In genomic region chr11:52168461-52168860, GRCm38 (mm10) we compare ENCODE assay signal across 8 mouse cellular contexts. TPM values are rescaled to one million over a fixed set of nuclear protein-coding genes. Genes with fewer than 3 reads are reported as not detected.
DNase-seq lines count a peak whose midpoint lies in the region; ATAC-seq and TF ChIP-seq lines count a peak whose summit lies in the region.

No protein-coding gene starts in this region.

- DNase-seq in layer of hippocampus, adult 2 months (ENCODE audit: low spot score in 2 of 2) = no peak
- DNase-seq in layer of hippocampus, adult 9-11 months = no peak
- peak; percentile 8 for DNase-seq in embryo, embryonic 9.5 days (ENCODE audit: extremely low spot score)
- DNase-seq in naive thymus-derived CD4-positive, alpha-beta T cell, adult 2 months (ENCODE audit: low read depth) = peak; percentile 42
- no peak for DNase-seq in cerebellum, adult 11 months
- DNase-seq in spleen, adult 18-20 months = no peak
- no peak for DNase-seq in layer of hippocampus, postnatal 36 days

- no peak overlapping the region for H3K27ac ChIP-seq in layer of hippocampus, adult 2 months
- H3K27ac ChIP-seq in intestine, embryonic 15.5 days = no peak overlapping the region

- peak overlapping the region; percentile 41; the same call in 1 of the 2 replicates for H3K4me3 ChIP-seq in layer of hippocampus, adult 2 months
- H3K4me3 ChIP-seq in intestine, embryonic 15.5 days (replicated peaks) = peak overlapping the region; percentile 51

- 0 out of 2 replicates have a peak, but pooled peaks cover 4% of the 10 kb centered on the region for H3K4me1 ChIP-seq in intestine, embryonic 15.5 days (replicated peaks)

- no peak overlapping the region for H3K9ac ChIP-seq in intestine, embryonic 15.5 days

- ATAC-seq in intestine, embryonic 15.5 days = peak; percentile 48; the same call in 1 of the 2 replicates

- H3K27me3 ChIP-seq in intestine, embryonic 15.5 days (replicated peaks) = peaks cover 14% of the 10 kb centered on the region

- no peaks in the 10 kb centered on the region for H3K36me3 ChIP-seq in intestine, embryonic 15.5 days

- TF ChIP-seq CTCF in layer of hippocampus, adult 2 months (conservative IDR thresholded peaks at IDR 0.05) = no peak

- WGBS in intestine, embryonic 15.5 days = 9% methylated on average over 12 of the region's 12 CpGs

- H3K9me3 ChIP-seq in intestine, embryonic 15.5 days = no peaks in the 10 kb centered on the region

- H3K4me2 ChIP-seq in intestine, embryonic 15.5 days (replicated peaks) = peak overlapping the region; percentile 92

RNA-seq across cellular contexts. Expression of gene Olfr1373, which starts 23.1 kb away (rescaled TPM):
- total RNA-seq in layer of hippocampus, adult 2 months (2021) = not detected
- polyA plus RNA-seq in intestine, embryonic 15.5 days (2015; fragmentation: Nextera tagmentation; extraction: Ambion mirVana) = not detected in 2 replicates
- not detected for total RNA-seq in layer of hippocampus, postnatal 36 days (2021)

RNA-seq across cellular contexts. Expression of gene Olfr1371, which starts 45.3 kb away (rescaled TPM):
- not detected for total RNA-seq in layer of hippocampus, adult 2 months (2021)
- not detected in 2 replicates for polyA plus RNA-seq in intestine, embryonic 15.5 days (2015; fragmentation: Nextera tagmentation; extraction: Ambion mirVana)
- total RNA-seq in layer of hippocampus, postnatal 36 days (2021) = not detected

Comparison
In these comparisons a context has a peak if more than half of its experiments do, and no peak if none do; other contexts are left out.
1. DNase-seq: peak in embryo, embryonic 9.5 days (single experiment) and naive thymus-derived CD4-positive, alpha-beta T cell, adult 2 months (single experiment); none in layer of hippocampus, adult 2 months (0 of 2), layer of hippocampus, adult 9-11 months (single experiment), cerebellum, adult 11 months (single experiment), spleen, adult 18-20 months (0 of 2) and layer of hippocampus, postnatal 36 days (0 of 2).